Mouse (Mus musculus) midbrain, embryonic 12.5 days (tissue): ENCODE data around the gene Tph1. TPM values are rescaled to one million over a fixed set of nuclear protein-coding genes. Genes with fewer than 3 reads are reported as not detected.
"Not testable (repeated sequence)": the region's sequence is repeated elsewhere in the genome, so short reads cannot be mapped to it uniquely, and the experiment has no call there.

Experiments used
- ATAC-seq: fragments of 200-750 bp; cut with Nextera tagmentation; 2 replicates; pipeline ENCODE4 v1.8.0; 2017; ENCODE audit warnings: low read depth, moderate TSS enrichment, moderate library complexity; ENCODE audit not compliant: low FRiP score
- H3K27ac ChIP-seq: fragments of 300-500 bp; sonication (generic); replicated peaks from 2 replicates; pipeline ENCODE4 v1.5.1; 2016; ENCODE audit warnings: mild to moderate bottlenecking
- H3K27me3 ChIP-seq: fragments of 300-500 bp; sonication (generic); 2 replicates; pipeline ENCODE4 v1.6.1; 2016; ENCODE audit warnings: mild to moderate bottlenecking
- H3K36me3 ChIP-seq: fragments of 300-500 bp; sonication (generic); 2 replicates; pipeline ENCODE4 v1.6.1; 2016
- H3K4me1 ChIP-seq: fragments of 300-500 bp; sonication (generic); 2 replicates; pipeline ENCODE4 v1.6.1; 2016
- H3K4me2 ChIP-seq: fragments of 300-500 bp; sonication (generic); replicated peaks from 2 replicates; pipeline ENCODE4 v1.6.1; 2016; ENCODE audit warnings: mild to moderate bottlenecking, moderate library complexity
- H3K4me3 ChIP-seq: fragments of 300-500 bp; sonication (generic); 2 replicates; pipeline ENCODE4 v1.5.1; 2016; ENCODE audit warnings: mild to moderate bottlenecking
- H3K9ac ChIP-seq: fragments of 300-500 bp; sonication (generic); replicated peaks from 2 replicates; pipeline ENCODE4 v1.6.1; 2016; ENCODE audit warnings: mild to moderate bottlenecking, moderate library complexity
- H3K9me3 ChIP-seq: fragments of 300-500 bp; sonication (generic); 2 replicates; pipeline ENCODE4 v1.6.1; 2016; ENCODE audit warnings: mild to moderate bottlenecking
- WGBS: fragments of 180-500 bp; shearing (Covaris S2); methylation state at CpG from one replicate; pipeline ENCODE4 v1.1.7; 2016; 5-methylcytosine and 5-hydroxymethylcytosine counted together
- polyA plus RNA-seq: library from polyadenylated mRNA; unstranded; fragments of >200 nt; fragmentation: Nextera tagmentation; extraction: Ambion mirVana; gene quantifications from 2 replicates; pipeline ENCODE4 v1.2.1, GENCODE M21; 2016

Gene Tph1
- polyA plus RNA-seq, 1 experiment from 2014 or later = 0.41 TPM

GRCm38 (mm10) chr7:46680732-46681131, 8.4 kb upstream of the Tph1 start:
- Histone ChIP-seq H3K4me2 (no peak overlapping the region), H3K27me3 (no peaks in the 10 kb centered on the region), H3K4me1 (no peaks in the 10 kb centered on the region), H3K27ac (no peak overlapping the region), H3K9ac (no peak overlapping the region), H3K9me3 (no peaks in the 10 kb centered on the region), H3K4me3 (no peak overlapping the region), H3K36me3 (no peaks in the 10 kb centered on the region)
- no peak for ATAC-seq

GRCm38 (mm10) chr7:46679044-46679443, 6.7 kb upstream of the Tph1 start:
- not testable (repeated sequence) for H3K4me1 ChIP-seq, H3K27me3 ChIP-seq, H3K4me2 ChIP-seq, H3K9me3 ChIP-seq, ATAC-seq, H3K9ac ChIP-seq, H3K36me3 ChIP-seq, H3K4me3 ChIP-seq, H3K27ac ChIP-seq
- 86% methylated on average over 7 of the region's 7 CpGs for WGBS

DNA sequence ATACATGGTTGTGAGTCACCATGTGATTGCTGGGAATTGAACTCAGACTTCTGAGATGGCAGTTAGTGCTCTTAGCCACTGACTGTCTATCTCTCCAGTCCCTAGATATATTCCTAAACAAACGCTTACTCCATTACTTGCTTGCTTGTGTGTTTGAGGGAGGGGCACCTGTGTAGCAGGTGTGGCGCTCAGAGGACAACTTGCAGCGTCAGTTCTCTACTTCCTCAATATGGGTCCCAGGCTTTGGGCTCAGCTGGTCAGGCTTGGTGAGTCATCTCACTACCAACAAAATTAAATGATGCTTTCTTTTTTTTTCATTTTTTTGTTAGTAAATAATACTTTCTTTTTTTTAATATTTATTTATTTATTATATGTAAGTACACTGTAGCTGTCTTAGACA, 6.1 kb upstream of the Tph1 start:
- Histone ChIP-seq H3K9ac (no peak overlapping the region), H3K36me3 (no peaks in the 10 kb centered on the region), H3K4me2 (no peak overlapping the region), H3K4me1 (no peaks in the 10 kb centered on the region), H3K4me3 (no peak overlapping the region), H3K9me3 (no peaks in the 10 kb centered on the region), H3K27me3 (no peaks in the 10 kb centered on the region), H3K27ac (no peak overlapping the region)
- WGBS = 96% methylated on average over 3 of the region's 3 CpGs
- ATAC-seq = no peak

GRCm38 (mm10) chr7:46676808-46677360, 4.5 kb upstream of the Tph1 start:
- H3K36me3 ChIP-seq = no peaks in the 10 kb centered on the region
- no peak overlapping the region for H3K4me2 ChIP-seq
- no peaks in the 10 kb centered on the region for H3K4me1 ChIP-seq
- 68% methylated on average over 5 of the region's 5 CpGs for WGBS
- H3K4me3 ChIP-seq = no peak overlapping the region
- no peak overlapping the region for H3K9ac ChIP-seq
- no peaks in the 10 kb centered on the region for H3K27me3 ChIP-seq
- no peak overlapping the region for H3K27ac ChIP-seq
- no peaks in the 10 kb centered on the region for H3K9me3 ChIP-seq
- ATAC-seq = no peak

DNA sequence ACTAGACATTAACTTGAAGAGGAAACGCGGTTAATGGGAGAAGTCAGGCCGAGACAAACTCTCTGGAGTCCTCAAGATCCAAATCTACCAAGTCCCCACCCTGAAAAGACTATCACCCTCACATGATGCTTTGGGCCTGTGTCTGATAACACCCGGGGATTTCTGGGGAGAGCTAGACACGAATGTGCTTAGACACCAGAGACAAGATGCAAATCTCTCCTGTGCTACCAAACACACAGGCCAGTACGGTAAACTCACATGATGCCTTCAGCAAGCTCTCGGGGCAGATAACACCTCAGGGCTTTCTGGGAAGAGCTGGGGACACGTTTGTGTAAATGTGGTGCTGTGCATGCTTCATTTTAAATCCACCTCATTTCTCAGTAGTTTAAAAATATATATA, 3.5 kb upstream of the Tph1 start:
- ATAC-seq = no peak
- H3K27ac ChIP-seq = no peak overlapping the region
- no peak overlapping the region for H3K4me2 ChIP-seq
- no peaks in the 10 kb centered on the region for H3K4me1 ChIP-seq
- H3K4me3 ChIP-seq = no peak overlapping the region
- H3K36me3 ChIP-seq = no peaks in the 10 kb centered on the region
- H3K9ac ChIP-seq = no peak overlapping the region
- 88% methylated on average over 8 of the region's 8 CpGs for WGBS
- no peaks in the 10 kb centered on the region for H3K27me3 ChIP-seq
- H3K9me3 ChIP-seq = no peaks in the 10 kb centered on the region

DNA sequence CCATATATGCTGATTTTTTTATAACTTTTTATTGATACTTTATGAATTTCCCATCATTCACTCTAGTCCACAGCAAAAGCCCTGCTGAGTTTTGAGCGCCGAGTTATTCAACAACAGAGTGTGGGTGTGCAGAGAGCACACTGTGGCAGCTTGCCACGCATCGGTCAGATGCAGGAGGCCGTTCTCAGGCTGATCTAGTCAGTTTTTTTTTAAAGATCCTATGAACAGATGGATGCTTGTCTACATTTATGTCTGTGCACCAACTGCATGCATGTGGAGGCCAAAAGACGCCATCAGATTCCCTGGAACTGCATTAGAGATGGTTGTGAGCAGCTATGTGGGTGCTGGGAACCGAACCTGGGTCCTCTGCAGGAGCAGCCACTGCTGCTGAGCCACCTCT, 2.7 kb upstream of the Tph1 start:
- WGBS = 95% methylated on average over 7 of the region's 7 CpGs

GRCm38 (mm10) chr7:46667256-46667655, 5.1 kb downstream of the Tph1 start:
- peak overlapping the region; percentile 48 for H3K4me2 ChIP-seq
- H3K36me3 ChIP-seq = no peaks in the 10 kb centered on the region
- 0 out of 2 replicates have a peak overlapping the region, but pooled peaks have one; percentile 15 for H3K4me3 ChIP-seq
- H3K27ac ChIP-seq = no peak overlapping the region
- no peak overlapping the region for H3K9ac ChIP-seq
- ATAC-seq = peak; percentile 54; the same call in 1 of the 2 replicates
- WGBS = 0% methylated on average over 21 of the region's 21 CpGs
- no peaks in the 10 kb centered on the region for H3K9me3 ChIP-seq
- H3K4me1 ChIP-seq = peaks cover 5% of the 10 kb centered on the region
- peaks cover 26% of the 10 kb centered on the region for H3K27me3 ChIP-seq

More for the DNA sequence above, 2.7 kb upstream of the Tph1 start:
- Histone ChIP-seq H3K9me3 (no peaks in the 10 kb centered on the region), H3K4me3 (no peak overlapping the region), H3K4me2 (no peak overlapping the region), H3K9ac (no peak overlapping the region), H3K4me1 (no peaks in the 10 kb centered on the region), H3K36me3 (no peaks in the 10 kb centered on the region), H3K27me3 (no peaks in the 10 kb centered on the region), H3K27ac (no peak overlapping the region)
- ATAC-seq = no peak

GRCm38 (mm10) chr7:46665236-46665635, 7.1 kb downstream of the Tph1 start:
- H3K9me3 ChIP-seq = no peaks in the 10 kb centered on the region
- no peak for ATAC-seq
- H3K9ac ChIP-seq = no peak overlapping the region
- no peak overlapping the region for H3K27ac ChIP-seq
- peaks cover 7% of the 10 kb centered on the region for H3K4me1 ChIP-seq
- H3K27me3 ChIP-seq = peaks cover 32% of the 10 kb centered on the region
- 38% methylated on average over 9 of the region's 9 CpGs for WGBS
- H3K36me3 ChIP-seq = no peaks in the 10 kb centered on the region
- no peak overlapping the region for H3K4me3 ChIP-seq
- H3K4me2 ChIP-seq = no peak overlapping the region

- Histone ChIP-seq H3K9me3 (no peaks in the 10 kb centered on the region), H3K4me1 (0 out of 2 replicates have a peak, but pooled peaks cover 2% of the 10 kb centered on the region), H3K27ac (no peak overlapping the region), H3K36me3 (no peaks in the 10 kb centered on the region), H3K9ac (no peak overlapping the region; the same call in 1 of the 2 replicates), H3K4me3 (peak overlapping the region; percentile 21; the same call in 1 of the 2 replicates), H3K27me3 (peaks cover 21% of the 10 kb centered on the region), H3K4me2 (peak overlapping the region; percentile 46)
- 20% methylated on average over 18 of the region's 18 CpGs for WGBS
- ATAC-seq = no peak
Observed at GRCm38 (mm10) chr7:46661591-46662090, 10.7 kb downstream of the Tph1 start.

GRCm38 (mm10) chr7:46652279-46652678, 20.1 kb downstream of the Tph1 start:
- no peaks in the 10 kb centered on the region for H3K36me3 ChIP-seq
- no peaks in the 10 kb centered on the region for H3K27me3 ChIP-seq
- no peak overlapping the region for H3K4me2 ChIP-seq
- H3K4me1 ChIP-seq = no peaks in the 10 kb centered on the region
- H3K9me3 ChIP-seq = no peaks in the 10 kb centered on the region
- no peak for ATAC-seq
- H3K4me3 ChIP-seq = no peak overlapping the region
- no peak overlapping the region for H3K9ac ChIP-seq
- no peak overlapping the region for H3K27ac ChIP-seq
- 84% methylated on average over 2 of the region's 2 CpGs for WGBS

DNA sequence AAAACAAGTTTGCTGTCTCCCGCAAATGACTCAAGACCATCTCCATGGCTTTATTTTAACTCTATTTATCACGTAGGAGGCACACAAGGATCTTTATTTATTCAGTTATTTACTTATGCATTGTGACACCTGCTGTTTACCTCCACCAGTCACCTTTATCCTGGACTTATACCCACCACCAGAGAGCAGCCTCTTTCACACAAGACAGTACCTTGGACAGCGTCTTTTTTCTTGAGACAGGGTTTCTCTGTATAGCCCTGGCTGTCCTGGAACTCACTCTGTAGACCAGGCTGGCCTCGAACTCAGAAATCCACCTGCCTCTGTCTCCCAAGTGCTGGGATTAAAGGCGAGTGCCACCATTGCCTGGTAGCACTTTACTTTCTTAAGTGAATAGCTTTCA, 22.1 kb downstream of the Tph1 start:
- H3K27ac ChIP-seq, ATAC-seq, H3K27me3 ChIP-seq, H3K9ac ChIP-seq, H3K36me3 ChIP-seq, H3K9me3 ChIP-seq, H3K4me2 ChIP-seq, H3K4me3 ChIP-seq, H3K4me1 ChIP-seq: not testable (repeated sequence)
- 53% methylated on average over 5 of the region's 5 CpGs for WGBS

GRCm38 (mm10) chr7:46648431-46649140, 23.8 kb downstream of the Tph1 start:
- Histone ChIP-seq H3K27ac (no peak overlapping the region), H3K36me3 (no peaks in the 10 kb centered on the region), H3K4me1 (no peaks in the 10 kb centered on the region), H3K27me3 (no peaks in the 10 kb centered on the region; the same call in 1 of the 2 replicates), H3K9ac (no peak overlapping the region), H3K4me3 (no peak overlapping the region), H3K9me3 (no peaks in the 10 kb centered on the region), H3K4me2 (no peak overlapping the region)
- 76% methylated on average over 4 of the region's 4 CpGs for WGBS
- ATAC-seq = no peak
